Mouse (Mus musculus) lung, postnatal 36 days (tissue): ENCODE results near the gene Phactr3.

Experiments
- DNase-seq: peaks from one replicate; pipeline ENCODE4 v3.0.0; 2022; ENCODE audit warnings: mixed read lengths

Phactr3 gene

GRCm38 (mm10) chr2:178196038-178196437, 77.3 kb downstream of the Phactr3 start:
- no peak for DNase-seq

- DNase-seq = no peak
Observed at GRCm38 (mm10) chr2:178197542-178197941, 78.8 kb downstream of the Phactr3 start.

- DNase-seq = no peak
Observed at GRCm38 (mm10) chr2:178204455-178204854, 85.7 kb downstream of the Phactr3 start.

- DNase-seq = no peak
Observed at GRCm38 (mm10) chr2:178208186-178208600, 89.4 kb downstream of the Phactr3 start.

GRCm38 (mm10) chr2:178213826-178214225, 95.1 kb downstream of the Phactr3 start:
- DNase-seq = no peak

- DNase-seq = no peak
Observed at GRCm38 (mm10) chr2:178214531-178214930, 95.8 kb downstream of the Phactr3 start.

GRCm38 (mm10) chr2:178218461-178218860, 99.7 kb downstream of the Phactr3 start:
- no peak for DNase-seq

GRCm38 (mm10) chr2:178219454-178220147, 100.8 kb downstream of the Phactr3 start:
- DNase-seq = no peak

GRCm38 (mm10) chr2:178220148-178220717, 101.5 kb downstream of the Phactr3 start:
- DNase-seq = no peak

GRCm38 (mm10) chr2:178221003-178221402, 102.2 kb downstream of the Phactr3 start:
- no peak for DNase-seq

GRCm38 (mm10) chr2:178229231-178229630, 110.5 kb downstream of the Phactr3 start:
- no peak for DNase-seq

GRCm38 (mm10) chr2:178233487-178233886, 114.7 kb downstream of the Phactr3 start:
- DNase-seq = no peak

GRCm38 (mm10) chr2:178237056-178237455, 118.3 kb downstream of the Phactr3 start:
- DNase-seq = no peak

- no peak for DNase-seq
Observed at GRCm38 (mm10) chr2:178238503-178238902, 119.7 kb downstream of the Phactr3 start.

- no peak for DNase-seq
Observed at GRCm38 (mm10) chr2:178240886-178241285, 122.1 kb downstream of the Phactr3 start.

GRCm38 (mm10) chr2:178241374-178241773, 122.6 kb downstream of the Phactr3 start:
- DNase-seq = no peak

- DNase-seq = no peak
Observed at GRCm38 (mm10) chr2:178242996-178243395, 124.2 kb downstream of the Phactr3 start.

GRCm38 (mm10) chr2:178244866-178245265, 126.1 kb downstream of the Phactr3 start:
- no peak for DNase-seq

GRCm38 (mm10) chr2:178245841-178246240, 127.1 kb downstream of the Phactr3 start:
- no peak for DNase-seq

- peak; percentile 5 for DNase-seq
Observed at GRCm38 (mm10) chr2:178246767-178247166, 128.0 kb downstream of the Phactr3 start.

GRCm38 (mm10) chr2:178247274-178247673, 128.5 kb downstream of the Phactr3 start:
- DNase-seq = peak; percentile 59

GRCm38 (mm10) chr2:178257117-178257825, 138.5 kb downstream of the Phactr3 start:
- DNase-seq = no peak

GRCm38 (mm10) chr2:178257986-178258555, 139.3 kb downstream of the Phactr3 start:
- DNase-seq = no peak

- DNase-seq = no peak
Observed at GRCm38 (mm10) chr2:178263055-178263454, 144.3 kb downstream of the Phactr3 start.
